Mouse (Mus musculus) kidney, adult 2 months (tissue): ENCODE results near the gene Pip5kl1. TPM values are rescaled to one million over a fixed set of nuclear protein-coding genes. Genes with fewer than 3 reads are reported as not detected.

ENCODE experiments used
- DNase-seq: peaks from one replicate; pipeline ENCODE4 v3.0.0; 2021
- H3K27ac ChIP-seq: fragments of 200-500 bp; 2 replicates; pipeline ENCODE4 v1.5.1; 2012; ENCODE audit warnings: low read depth, low read length, control low read depth, inconsistent platforms; ENCODE audit not compliant: insufficient read depth
- H3K27me3 ChIP-seq: fragments of 200-500 bp; replicated peaks from 2 replicates; pipeline ENCODE4 v1.6.1; 2012; ENCODE audit warnings: mild to moderate bottlenecking, moderate library complexity, low read length, inconsistent platforms; ENCODE audit not compliant: control insufficient read depth, insufficient read depth
- H3K36me3 ChIP-seq: fragments of 200-500 bp; 2 replicates; pipeline ENCODE4 v1.6.1; 2012; ENCODE audit warnings: mild to moderate bottlenecking, moderate library complexity, low read length, inconsistent platforms; ENCODE audit not compliant: control insufficient read depth, insufficient read depth
- H3K4me1 ChIP-seq: fragments of 200-500 bp; 2 replicates; pipeline ENCODE4 v1.6.1; 2011; ENCODE audit warnings: low read length; ENCODE audit not compliant: control insufficient read depth, insufficient read depth
- H3K4me3 ChIP-seq: fragments of 200-500 bp; 2 replicates; pipeline ENCODE4 v1.5.1; 2011; ENCODE audit warnings: mild to moderate bottlenecking, low read depth, low read length, control low read depth; ENCODE audit not compliant: insufficient read depth
- CTCF ChIP-seq: fragments of 200-500 bp; conservative IDR thresholded peaks from 2 replicates; pipeline ENCODE4 v1.5.1; 2011; ENCODE audit warnings: low read depth, mild to moderate bottlenecking, control low read depth, low read length, moderate library complexity, mixed read lengths; ENCODE audit not compliant: insufficient read depth, insufficient read length
- POLR2A ChIP-seq: fragments of 200-500 bp; IDR thresholded peaks from one replicate; pipeline ENCODE4 v1.6.1; 2011; ENCODE audit warnings: low read depth, low read length, control low read depth
- WGBS: fragments of 180-500 bp; shearing (Covaris S2); methylation state at CpG from one replicate; pipeline ENCODE4 v1.1.7; 2018; 5-methylcytosine and 5-hydroxymethylcytosine counted together
- polyA plus RNA-seq: library from polyadenylated mRNA; depleted of rRNA; stranded (reverse); fragments of >200 nt; gene quantifications from 2 replicates; pipeline ENCODE4 v1.2.3, GENCODE M21; 2012; rRNA removed

Gene Pip5kl1
- polyA plus RNA-seq = 0.14 TPM in 1 of 2 replicates, not detected in the other

DNA sequence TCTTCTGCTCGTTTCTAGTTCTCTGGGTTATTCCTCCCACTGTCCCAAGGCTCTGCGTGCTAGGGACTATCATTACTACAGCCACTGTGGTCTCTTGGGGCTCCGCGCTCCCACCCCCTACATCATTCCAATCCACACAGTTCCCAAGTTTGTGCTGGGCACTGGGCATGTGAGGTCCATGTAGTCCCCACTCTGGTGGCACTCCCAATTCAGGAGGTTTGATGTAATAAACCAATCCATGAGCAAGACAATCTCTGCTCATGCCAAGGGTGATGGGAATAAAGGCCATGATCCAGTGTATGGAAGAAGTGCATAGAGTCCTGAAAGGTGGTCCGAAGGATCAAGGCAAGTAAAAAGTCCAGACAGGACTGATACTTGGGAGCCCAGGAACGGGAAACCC lies at the start of gene Pip5kl1:
Pip5kl1 (plus strand) TSS at position 301 of the 400 bp plus-strand sequence.
- TF ChIP-seq POLR2A = no peak
- no peak for TF ChIP-seq CTCF
- H3K4me3 ChIP-seq = no peak within 1 kb of the TSS

DNA sequence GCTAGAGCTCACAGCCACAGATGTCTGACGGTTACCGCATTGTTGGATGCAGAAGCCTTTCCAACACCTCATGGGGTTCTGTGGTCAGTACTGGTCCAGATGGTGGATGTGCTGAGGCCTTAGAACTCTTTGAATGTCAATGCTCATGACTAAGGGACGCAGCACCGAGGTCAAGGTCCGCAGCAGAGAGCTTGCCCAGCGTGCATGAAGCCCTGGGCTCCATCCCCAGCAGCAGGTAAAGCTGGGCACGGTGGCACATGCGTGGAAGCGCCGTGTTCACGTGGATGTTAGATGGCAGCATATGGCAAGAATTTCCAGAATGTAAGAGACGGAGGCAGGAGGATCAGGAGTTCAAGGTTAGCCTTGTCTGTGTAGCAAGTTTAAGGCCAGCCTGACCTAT lies 48.8 kb upstream of the Pip5kl1 start:
- WGBS = 71% methylated on average over 12 of the region's 12 CpGs
- peaks cover 20% of the 10 kb centered on the region for H3K4me1 ChIP-seq
- H3K4me3 ChIP-seq = peak overlapping the region; percentile 32
- peak; percentile 81 for DNase-seq
- no peak for TF ChIP-seq CTCF
- no peak for TF ChIP-seq POLR2A
- H3K27ac ChIP-seq = peak overlapping the region; percentile 95
- no peaks in the 10 kb centered on the region for H3K27me3 ChIP-seq
- no peaks in the 10 kb centered on the region for H3K36me3 ChIP-seq

More for the DNA sequence above, at the start of gene Pip5kl1:
- peaks cover 3% of the 10 kb centered on the region; the same call in 1 of the 2 replicates for H3K4me1 ChIP-seq
- DNase-seq = no peak
- 78% methylated on average over 6 of the region's 6 CpGs for WGBS
- no peaks in the 10 kb centered on the region for H3K27me3 ChIP-seq
- no peaks in the 10 kb centered on the region for H3K36me3 ChIP-seq
- H3K27ac ChIP-seq = no peak within 1 kb of the TSS

GRCm38 (mm10) chr2:32527468-32527966 lies 47.1 kb upstream of the Pip5kl1 start:
- peak; percentile 95 for DNase-seq
- peak overlapping the region; percentile 30 for H3K4me3 ChIP-seq
- WGBS = 39% methylated on average over 14 of the region's 14 CpGs
- peaks cover 12% of the 10 kb centered on the region for H3K4me1 ChIP-seq
- TF ChIP-seq POLR2A = peak; percentile 46
- TF ChIP-seq CTCF = no peak
- H3K27ac ChIP-seq = peak overlapping the region; percentile 70
- no peaks in the 10 kb centered on the region for H3K36me3 ChIP-seq
- no peaks in the 10 kb centered on the region for H3K27me3 ChIP-seq

DNA sequence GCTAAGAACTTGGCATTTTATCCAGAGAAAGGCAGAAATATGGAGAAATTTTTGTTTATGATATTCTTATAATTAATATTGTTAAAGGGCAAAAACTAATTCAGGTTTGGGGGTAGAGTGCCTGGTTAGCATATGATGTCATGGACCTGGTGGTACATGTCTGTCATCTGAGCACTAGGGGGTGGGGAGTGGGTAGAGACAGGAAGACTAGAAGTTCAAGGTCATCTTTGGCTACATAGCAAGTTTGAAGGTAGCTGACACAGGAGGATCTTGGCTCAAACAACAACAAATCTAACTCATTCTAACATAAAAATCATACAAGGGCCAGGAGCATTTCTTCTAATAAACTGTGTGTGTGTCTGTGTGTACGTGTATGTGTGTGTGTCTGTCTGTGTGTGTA lies 46.3 kb upstream of the Pip5kl1 start:
- Histone ChIP-seq H3K36me3 (no peaks in the 10 kb centered on the region), H3K27me3 (no peaks in the 10 kb centered on the region), H3K4me1 (peaks cover 12% of the 10 kb centered on the region; the same call in 1 of the 2 replicates), H3K27ac (peak overlapping the region; percentile 70), H3K4me3 (peak overlapping the region; percentile 30; the same call in 1 of the 2 replicates)
- TF ChIP-seq POLR2A (no peak), CTCF (no peak)
- DNase-seq = no peak
- WGBS = 82% methylated on average over 1 of the region's 1 CpGs

DNA sequence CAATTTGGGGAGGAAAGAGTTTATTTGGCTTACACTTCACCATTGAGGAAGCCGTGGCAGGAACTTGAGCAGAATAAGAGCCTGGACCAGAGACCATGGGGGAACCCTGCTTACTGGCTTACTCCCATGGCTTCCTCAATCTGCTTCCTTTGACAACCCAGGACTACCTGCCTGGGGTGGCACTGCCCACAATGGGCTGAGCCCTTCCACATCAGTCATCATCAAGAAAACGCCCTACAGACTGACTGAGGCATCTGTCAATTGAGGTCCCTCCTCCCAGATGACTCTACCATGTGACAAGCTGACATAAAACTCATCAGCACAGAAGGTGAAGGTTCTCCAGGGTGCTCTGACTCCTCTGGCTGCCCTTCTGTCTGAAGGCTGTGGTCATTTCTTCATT lies 44.1 kb upstream of the Pip5kl1 start:
- peak; percentile 55 for DNase-seq
- 80% methylated on average over 2 of the region's 2 CpGs for WGBS
- Histone ChIP-seq H3K36me3 (no peaks in the 10 kb centered on the region), H3K27me3 (no peaks in the 10 kb centered on the region), H3K4me3 (no peak overlapping the region), H3K4me1 (peaks cover 15% of the 10 kb centered on the region; the same call in 1 of the 2 replicates), H3K27ac (no peak overlapping the region)
- TF ChIP-seq CTCF (no peak), POLR2A (no peak)

GRCm38 (mm10) chr2:32533163-32533562 lies 41.4 kb upstream of the Pip5kl1 start:
- H3K27ac ChIP-seq = no peak overlapping the region

GRCm38 (mm10) chr2:32534061-32534732 lies 40.4 kb upstream of the Pip5kl1 start:
- H3K4me1 ChIP-seq = peaks cover 27% of the 10 kb centered on the region

More at GRCm38 (mm10) chr2:32533163-32533562, 41.4 kb upstream of the Pip5kl1 start:
- no peaks in the 10 kb centered on the region for H3K36me3 ChIP-seq
- DNase-seq = no peak
- H3K4me1 ChIP-seq = peaks cover 19% of the 10 kb centered on the region
- 80% methylated on average over 2 of the region's 2 CpGs for WGBS
- TF ChIP-seq POLR2A (no peak), CTCF (no peak)
- no peaks in the 10 kb centered on the region for H3K27me3 ChIP-seq
- no peak overlapping the region for H3K4me3 ChIP-seq

More at GRCm38 (mm10) chr2:32534061-32534732, 40.4 kb upstream of the Pip5kl1 start:
- no peaks in the 10 kb centered on the region for H3K27me3 ChIP-seq
- no peaks in the 10 kb centered on the region for H3K36me3 ChIP-seq
- peak overlapping the region; percentile 94 for H3K27ac ChIP-seq
- H3K4me3 ChIP-seq = peak overlapping the region; percentile 70
- 10% methylated on average over 13 of the region's 13 CpGs for WGBS
- TF ChIP-seq CTCF (no peak), POLR2A (peak; percentile 11)
- peak; percentile 80 for DNase-seq
